Mouse (Mus musculus) heart, postnatal 0 days (tissue): ENCODE measurements around the gene Atf3.

Source experiments
- CTCF ChIP-seq: IDR thresholded peaks from 2 replicates; pipeline ENCODE4 v1.5.1; 2016; ENCODE audit warnings: antibody characterized with exemption, control low read depth, low read depth
- EP300 ChIP-seq: IDR thresholded peaks from 2 replicates; pipeline ENCODE4 v1.6.1; 2016; ENCODE audit warnings: antibody characterized with exemption, low read depth

DNA sequence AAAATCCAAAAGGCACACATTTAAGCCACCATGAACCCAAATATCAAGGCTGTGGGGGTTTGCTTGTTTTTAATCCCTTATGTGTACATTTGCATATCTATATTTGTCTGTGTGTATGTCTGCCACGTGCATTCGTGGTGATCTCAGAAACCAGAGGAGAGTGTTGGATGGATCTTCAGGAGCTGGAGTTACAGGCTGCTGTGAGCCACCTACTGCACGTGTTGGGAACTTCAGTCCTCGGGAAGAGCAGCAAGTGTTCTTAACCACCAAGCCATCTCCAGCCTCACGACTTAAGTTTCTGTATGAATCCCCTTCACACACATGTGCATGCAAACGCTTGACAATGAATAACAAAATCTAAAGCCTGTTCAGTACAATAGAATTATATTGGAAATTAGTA, 45.4 kb downstream of the Atf3 start:
- TF ChIP-seq EP300 (no peak), CTCF (peak; percentile 61)
